ENCODE assay signal across 7 mouse cellular contexts in the genomic region with DNA sequence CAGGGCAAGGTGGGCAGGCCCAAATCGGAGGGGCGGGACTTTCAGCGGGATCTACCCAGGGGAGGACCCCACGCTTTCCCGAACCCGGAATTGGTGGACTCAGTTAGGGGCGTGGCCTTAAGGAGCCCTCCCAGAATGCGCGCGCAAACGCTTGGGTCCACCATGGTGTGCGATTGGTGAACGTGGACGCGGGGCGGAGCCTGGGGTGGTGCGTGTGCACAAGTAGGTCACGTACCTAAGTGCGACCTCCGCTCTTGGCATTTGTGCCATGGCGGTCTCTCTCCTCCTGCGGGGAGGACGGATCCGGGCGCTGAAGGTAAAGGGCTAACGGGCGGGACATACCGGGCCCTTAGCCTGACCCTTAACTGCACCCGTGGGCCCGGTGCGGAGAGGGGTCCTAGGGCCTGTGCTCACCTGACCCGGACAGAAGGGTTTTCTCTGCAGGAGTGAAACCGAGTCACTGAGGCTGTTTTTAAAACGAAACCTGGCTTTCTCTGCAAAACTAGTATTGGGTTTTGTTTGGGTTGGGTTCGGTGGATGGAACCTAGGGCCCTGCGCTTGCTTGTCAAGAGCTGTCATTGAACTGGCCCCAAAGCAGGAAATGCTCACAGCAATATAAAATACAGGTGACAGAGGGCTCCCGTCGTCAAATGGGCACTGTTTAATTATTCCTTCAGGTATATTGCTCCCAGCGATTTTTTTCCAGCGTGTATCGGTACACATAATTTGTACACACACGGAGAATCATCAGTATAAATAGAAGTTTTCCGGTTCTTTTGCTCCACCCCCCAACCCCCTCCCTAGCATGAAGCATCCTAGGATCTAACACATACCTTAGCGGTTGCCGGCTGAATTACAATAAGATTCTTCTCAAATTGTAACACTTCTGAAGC. TPM values are rescaled to one million over a fixed set of nuclear protein-coding genes. Genes with fewer than 3 reads are reported as not detected.
DNase-seq lines count a peak whose midpoint lies in the region; ATAC-seq lines count a peak whose summit lies in the region.

A gene (minus strand): TSS at position 35 of the 893 bp plus-strand sequence.
A gene (plus strand): TSS at position 170 of the 893 bp plus-strand sequence.

- peak within 1 kb of the TSS; percentile 83 for H3K4me3 ChIP-seq in intestine, embryonic 16.5 days (ENCODE audit: low read length)
- H3K4me3 ChIP-seq in midbrain, embryonic 11.5 days (ENCODE audit: low read depth, low read length), result peak within 1 kb of the TSS; percentile 75

- peak within 1 kb of the TSS; percentile 82 for H3K27ac ChIP-seq in intestine, embryonic 16.5 days (ENCODE audit: low read length)
- H3K27ac ChIP-seq in midbrain, embryonic 11.5 days (ENCODE audit: low read depth, low read length), result no peak within 1 kb of the TSS

- H3K36me3 ChIP-seq in intestine, embryonic 16.5 days (ENCODE audit: control insufficient read depth, insufficient read depth, low read length), result peaks cover 4% of the 10 kb centered on the region; the same call in 1 of the 2 replicates
- no peaks in the 10 kb centered on the region for H3K36me3 ChIP-seq in midbrain, embryonic 11.5 days (ENCODE audit: control insufficient read depth, insufficient read depth, low read length)

- H3K4me2 ChIP-seq in intestine, embryonic 16.5 days (ENCODE audit: low read depth, low read length), result peak within 1 kb of the TSS; percentile 53
- H3K4me2 ChIP-seq in midbrain, embryonic 11.5 days, result peak within 1 kb of the TSS; percentile 87

- DNase-seq in adrenal gland, adult 8-10 months, result peak; percentile 99
- peak; percentile 96 for DNase-seq in embryo, embryonic 9.5 days (ENCODE audit: extremely low spot score)
- peak; percentile 95 to 99 for DNase-seq in gastrocnemius, postnatal 4 days (ENCODE audit: low spot score in 2 of 2)
- DNase-seq in left cerebral cortex, postnatal 36 days (ENCODE audit: low spot score in 2 of 2), result peak; percentile 97
- DNase-seq in midbrain, embryonic 11.5 days (ENCODE audit: low spot score, missing footprints), result peak; percentile 100
- DNase-seq in skeletal muscle tissue, adult 2 months (ENCODE audit: low read depth, low spot score), result peak; percentile 99

- intact Hi-C loops in left cerebral cortex, postnatal 36 days (cut with DNase I), result loop anchor here (2.0 to 5.0 kb wide), 3 partner anchors 45 to 507 kb away; a partner anchor contains a TSS

- H3K9me3 ChIP-seq in intestine, embryonic 16.5 days (ENCODE audit: control insufficient read depth, low read length), result no peaks in the 10 kb centered on the region
- no peaks in the 10 kb centered on the region for H3K9me3 ChIP-seq in midbrain, embryonic 11.5 days (ENCODE audit: control insufficient read depth, low read length)

- peak within 1 kb of the TSS; percentile 83 for H3K9ac ChIP-seq in intestine, embryonic 16.5 days (ENCODE audit: low read depth, low read length)
- H3K9ac ChIP-seq in midbrain, embryonic 11.5 days (ENCODE audit: low read length), result peak within 1 kb of the TSS; percentile 74

- under 1% methylated on average over 45 of the region's 45 CpGs for WGBS in intestine, embryonic 16.5 days
- WGBS in midbrain, embryonic 11.5 days, result under 1% methylated on average over 45 of the region's 45 CpGs

- ATAC-seq in intestine, embryonic 16.5 days, result peak; percentile 99
- ATAC-seq in midbrain, embryonic 11.5 days (ENCODE audit: low FRiP score), result peak; percentile 98

- no peaks in the 10 kb centered on the region for H3K27me3 ChIP-seq in intestine, embryonic 16.5 days (replicated peaks; ENCODE audit: control insufficient read depth, insufficient read depth, low read length)
- H3K27me3 ChIP-seq in midbrain, embryonic 11.5 days (ENCODE audit: control insufficient read depth, insufficient read depth, low read length), result no peaks in the 10 kb centered on the region

- peaks cover 19% of the 10 kb centered on the region for H3K4me1 ChIP-seq in intestine, embryonic 16.5 days (ENCODE audit: control insufficient read depth, insufficient read depth, low read length)
- peaks cover 9% of the 10 kb centered on the region for H3K4me1 ChIP-seq in midbrain, embryonic 11.5 days (ENCODE audit: control insufficient read depth, insufficient read depth, low read length)

RNA-seq across cellular contexts. Expression of the first gene that starts in this region (rescaled TPM):
- total RNA-seq in adrenal gland, adult 8-10 months (2022), result 10 to 100 TPM; 21.5 to 30.9 (median 26.1) TPM
- total RNA-seq in gastrocnemius, postnatal 4 days (2021), result 10 to 100 TPM; 14.2 TPM
- 39.5 and 42.3 TPM in 2 replicates for polyA plus RNA-seq in intestine, embryonic 16.5 days (2015; fragmentation: Nextera tagmentation; extraction: Ambion mirVana)
- total RNA-seq in left cerebral cortex, postnatal 36 days (2021), result 10 to 100 TPM; 23.9 to 28.2 TPM
- 35.4 and 39.4 TPM in 2 replicates for polyA plus RNA-seq in midbrain, embryonic 11.5 days (2014; fragmentation: Nextera tagmentation; extraction: Ambion mirVana)

RNA-seq across cellular contexts. Expression of the second gene that starts in this region (rescaled TPM):
- 100 to 1,000 TPM; 254 to 452 (median 371) TPM for total RNA-seq in adrenal gland, adult 8-10 months (2022)
- total RNA-seq in gastrocnemius, postnatal 4 days (2021), result 100 to 1,000 TPM; 385 to 388 TPM
- polyA plus RNA-seq in intestine, embryonic 16.5 days (2015; fragmentation: Nextera tagmentation; extraction: Ambion mirVana), result 467 and 488 TPM in 2 replicates
- 100 to 1,000 TPM; 231 to 260 TPM for total RNA-seq in left cerebral cortex, postnatal 36 days (2021)
- 239 and 249 TPM in 2 replicates for polyA plus RNA-seq in midbrain, embryonic 11.5 days (2014; fragmentation: Nextera tagmentation; extraction: Ambion mirVana)
